Mouse (Mus musculus) kidney, embryonic 15.5 days (tissue): ENCODE data around the gene Dbh. TPM values are rescaled to one million over a fixed set of nuclear protein-coding genes. Genes with fewer than 3 reads are reported as not detected.

Source experiments
- ATAC-seq: fragments of 200-750 bp; cut with Nextera tagmentation; replicated peaks from 2 replicates; pipeline ENCODE4 v1.8.0; 2017; ENCODE audit warnings: moderate TSS enrichment; ENCODE audit not compliant: low FRiP score
- H3K27ac ChIP-seq: fragments of 300-500 bp; sonication (generic); 2 replicates; pipeline ENCODE4 v1.5.1; 2015; ENCODE audit warnings: mild to moderate bottlenecking, inconsistent platforms
- H3K27me3 ChIP-seq: fragments of 300-500 bp; sonication (generic); 2 replicates; pipeline ENCODE4 v1.6.1; 2015; ENCODE audit warnings: inconsistent platforms
- H3K36me3 ChIP-seq: fragments of 300-500 bp; sonication (generic); 2 replicates; pipeline ENCODE4 v1.6.1; 2015; ENCODE audit warnings: inconsistent platforms
- H3K4me1 ChIP-seq: fragments of 300-500 bp; sonication (generic); 2 replicates; pipeline ENCODE4 v1.6.1; 2015; ENCODE audit warnings: inconsistent platforms
- H3K4me2 ChIP-seq: fragments of 300-500 bp; sonication (generic); 2 replicates; pipeline ENCODE4 v1.6.1; 2015; ENCODE audit warnings: moderate library complexity, mild to moderate bottlenecking, inconsistent platforms
- H3K4me3 ChIP-seq: fragments of 300-500 bp; sonication (generic); replicated peaks from 2 replicates; pipeline ENCODE4 v1.5.1; 2015; ENCODE audit warnings: mild to moderate bottlenecking, inconsistent platforms
- H3K9ac ChIP-seq: fragments of 300-500 bp; sonication (generic); 2 replicates; pipeline ENCODE4 v1.6.1; 2015; ENCODE audit warnings: mild to moderate bottlenecking, inconsistent platforms
- H3K9me3 ChIP-seq: fragments of 300-500 bp; sonication (generic); replicated peaks from 2 replicates; pipeline ENCODE4 v1.6.1; 2016; ENCODE audit warnings: inconsistent platforms
- WGBS: fragments of 180-500 bp; shearing (Covaris S2); methylation state at CpG from one replicate; pipeline ENCODE4 v1.1.7; 2015; ENCODE audit warnings: mixed read lengths; 5-methylcytosine and 5-hydroxymethylcytosine counted together
- polyA plus RNA-seq: library from polyadenylated mRNA; unstranded; fragments of >200 nt; fragmentation: Nextera tagmentation; extraction: Ambion mirVana; gene quantifications from 2 replicates; pipeline ENCODE4 v1.2.1, GENCODE M21; 2015

Dbh gene
- polyA plus RNA-seq, 1 experiment from 2014 or later = 19.1 TPM

GRCm38 (mm10) chr2:27166999-27167398 is 2.0 kb downstream of the Dbh start:
- Histone ChIP-seq H3K27me3 (no peaks in the 10 kb centered on the region), H3K36me3 (no peaks in the 10 kb centered on the region), H3K9me3 (no peaks in the 10 kb centered on the region), H3K4me1 (no peaks in the 10 kb centered on the region), H3K27ac (no peak overlapping the region), H3K9ac (no peak overlapping the region), H3K4me2 (no peak overlapping the region), H3K4me3 (no peak overlapping the region)
- no peak for ATAC-seq
- WGBS = 30% methylated on average over 2 of the region's 2 CpGs

GRCm38 (mm10) chr2:27174242-27174641 is 9.2 kb downstream of the Dbh start:
- H3K27ac ChIP-seq = no peak overlapping the region
- H3K4me3 ChIP-seq = no peak overlapping the region
- H3K4me1 ChIP-seq = peaks cover 3% of the 10 kb centered on the region; the same call in 1 of the 2 replicates
- ATAC-seq = no peak
- no peaks in the 10 kb centered on the region for H3K9me3 ChIP-seq
- no peak overlapping the region for H3K4me2 ChIP-seq
- no peaks in the 10 kb centered on the region for H3K36me3 ChIP-seq
- no peak overlapping the region for H3K9ac ChIP-seq
- WGBS = 80% methylated on average over 2 of the region's 2 CpGs
- no peaks in the 10 kb centered on the region for H3K27me3 ChIP-seq

DNA sequence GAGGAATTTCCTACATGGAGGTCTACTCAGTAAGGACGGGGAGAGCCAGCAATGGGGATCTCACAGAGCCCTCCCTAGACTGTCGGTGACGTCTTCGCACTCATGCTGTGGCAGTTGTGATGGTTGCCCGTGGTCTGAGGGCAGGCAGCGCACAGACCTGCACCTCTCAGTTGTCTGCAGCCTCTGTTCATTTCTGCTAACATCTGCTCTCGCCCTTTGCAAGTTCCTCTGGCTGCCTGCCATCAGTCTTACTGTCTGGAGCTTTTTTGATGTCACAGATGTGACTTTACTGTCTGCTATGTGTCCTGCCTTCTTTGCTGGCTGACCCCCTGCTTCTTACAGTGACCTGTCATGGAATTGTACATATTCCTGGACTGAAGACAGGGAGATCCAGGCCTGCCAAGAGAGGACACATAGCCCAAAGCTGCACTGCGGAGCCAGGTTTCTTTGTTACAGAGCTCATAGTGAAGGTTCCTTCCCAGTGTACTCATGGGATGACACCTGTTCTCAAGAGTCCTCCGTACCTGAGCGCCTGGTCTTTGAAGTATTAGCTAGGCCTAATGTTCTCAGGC is 10.7 kb downstream of the Dbh start:
- Histone ChIP-seq H3K4me3 (no peak overlapping the region), H3K27ac (no peak overlapping the region), H3K27me3 (no peaks in the 10 kb centered on the region), H3K36me3 (no peaks in the 10 kb centered on the region), H3K9ac (no peak overlapping the region), H3K4me1 (peaks cover 3% of the 10 kb centered on the region; the same call in 1 of the 2 replicates), H3K9me3 (no peaks in the 10 kb centered on the region), H3K4me2 (no peak overlapping the region)
- ATAC-seq = no peak
- 76% methylated on average over 10 of the region's 10 CpGs for WGBS

GRCm38 (mm10) chr2:27179101-27179500 is 14.1 kb downstream of the Dbh start:
- Histone ChIP-seq H3K9ac (no peak overlapping the region), H3K9me3 (no peaks in the 10 kb centered on the region), H3K4me3 (no peak overlapping the region), H3K27ac (no peak overlapping the region), H3K36me3 (no peaks in the 10 kb centered on the region), H3K27me3 (no peaks in the 10 kb centered on the region), H3K4me1 (peaks cover 18% of the 10 kb centered on the region; the same call in 1 of the 2 replicates), H3K4me2 (no peak overlapping the region)
- 78% methylated on average over 8 of the region's 8 CpGs for WGBS
- ATAC-seq = no peak

DNA sequence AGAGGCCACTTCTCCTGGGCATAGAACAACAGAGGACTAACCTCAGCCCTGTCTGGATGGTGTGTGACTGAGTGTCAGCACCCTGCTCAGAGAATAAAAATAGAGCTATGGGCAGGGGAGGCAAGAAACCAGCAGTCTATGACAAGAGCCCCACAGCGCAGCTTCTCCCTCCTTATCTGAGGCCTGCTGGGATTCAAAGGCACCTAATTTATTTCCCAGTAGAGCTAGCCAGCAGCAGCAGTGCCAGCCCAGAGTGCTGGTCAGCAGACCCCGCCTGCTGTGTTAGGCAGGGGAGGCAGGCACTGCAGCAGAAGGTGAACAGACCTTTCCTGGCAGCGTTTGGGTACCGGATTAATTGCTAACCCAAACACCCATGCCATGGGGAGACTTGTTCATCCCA is 16.9 kb downstream of the Dbh start:
- 63% methylated on average over 4 of the region's 4 CpGs for WGBS
- H3K36me3 ChIP-seq = no peaks in the 10 kb centered on the region
- no peaks in the 10 kb centered on the region for H3K27me3 ChIP-seq
- H3K27ac ChIP-seq = no peak overlapping the region
- H3K4me2 ChIP-seq = no peak overlapping the region
- H3K4me1 ChIP-seq = peaks cover 16% of the 10 kb centered on the region; the same call in 1 of the 2 replicates
- H3K9me3 ChIP-seq = no peaks in the 10 kb centered on the region
- no peak overlapping the region for H3K4me3 ChIP-seq
- no peak for ATAC-seq
- no peak overlapping the region for H3K9ac ChIP-seq

GRCm38 (mm10) chr2:27183734-27184133 is 18.7 kb downstream of the Dbh start:
- H3K4me3 ChIP-seq = no peak overlapping the region
- no peaks in the 10 kb centered on the region for H3K36me3 ChIP-seq
- ATAC-seq = no peak; the same call in 1 of the 2 replicates
- H3K27ac ChIP-seq = no peak overlapping the region
- H3K9ac ChIP-seq = no peak overlapping the region
- no peaks in the 10 kb centered on the region for H3K9me3 ChIP-seq
- 27% methylated on average over 12 of the region's 12 CpGs for WGBS
- H3K27me3 ChIP-seq = no peaks in the 10 kb centered on the region
- no peak overlapping the region for H3K4me2 ChIP-seq
- peaks cover 16% of the 10 kb centered on the region; the same call in 1 of the 2 replicates for H3K4me1 ChIP-seq

GRCm38 (mm10) chr2:27187531-27187930 is 22.5 kb downstream of the Dbh start:
- Histone ChIP-seq H3K27me3 (no peaks in the 10 kb centered on the region), H3K4me2 (no peak overlapping the region), H3K27ac (no peak overlapping the region), H3K9ac (no peak overlapping the region), H3K9me3 (no peaks in the 10 kb centered on the region), H3K36me3 (peaks cover 8% of the 10 kb centered on the region; the same call in 1 of the 2 replicates), H3K4me3 (no peak overlapping the region), H3K4me1 (peaks cover 16% of the 10 kb centered on the region; the same call in 1 of the 2 replicates)
- WGBS = 74% methylated on average over 6 of the region's 6 CpGs
- no peak for ATAC-seq

GRCm38 (mm10) chr2:27189994-27190393 is 25.0 kb downstream of the Dbh start:
- ATAC-seq = no peak
- WGBS = 41% methylated on average over 4 of the region's 4 CpGs
- Histone ChIP-seq H3K9me3 (no peaks in the 10 kb centered on the region), H3K27me3 (no peaks in the 10 kb centered on the region), H3K27ac (no peak overlapping the region), H3K36me3 (peaks cover 17% of the 10 kb centered on the region), H3K4me3 (no peak overlapping the region), H3K4me2 (no peak overlapping the region), H3K9ac (no peak overlapping the region), H3K4me1 (no peaks in the 10 kb centered on the region)

DNA sequence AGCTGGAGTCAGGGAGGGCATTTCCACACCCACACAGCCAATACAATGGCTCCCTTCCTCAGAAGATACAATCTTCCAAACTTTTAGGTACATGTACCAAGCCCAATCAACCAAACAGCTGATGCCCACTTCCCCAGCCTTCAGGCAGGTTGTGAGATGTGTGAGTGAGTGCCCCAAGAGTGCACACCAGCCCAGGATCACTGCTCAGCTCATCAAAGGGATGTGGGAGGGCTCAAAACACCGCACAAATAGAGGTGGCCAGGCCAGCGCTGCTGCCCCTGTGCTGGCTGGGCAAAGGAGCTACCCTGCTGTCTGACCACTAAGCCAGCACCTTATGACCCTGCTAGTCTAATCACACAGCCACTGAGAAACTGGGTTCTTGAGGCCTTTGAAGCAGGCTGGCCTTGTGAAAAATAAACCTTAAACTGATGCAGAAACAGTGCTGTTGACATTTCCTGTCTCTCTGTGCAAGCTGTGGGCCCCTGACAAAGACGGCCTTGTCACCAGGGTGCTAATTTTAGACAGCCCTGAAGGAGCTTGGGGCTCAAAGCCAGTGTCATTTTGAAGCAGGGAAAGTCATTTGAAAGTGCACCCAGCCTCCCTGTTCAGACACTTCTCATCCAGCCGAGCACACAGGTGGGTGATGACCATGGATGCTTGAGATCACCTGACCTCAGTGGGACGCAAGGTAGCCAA is 33.7 kb downstream of the Dbh start:
- Histone ChIP-seq H3K27me3 (no peaks in the 10 kb centered on the region), H3K4me1 (peaks cover 5% of the 10 kb centered on the region; the same call in 1 of the 2 replicates), H3K4me2 (no peak overlapping the region), H3K4me3 (no peak overlapping the region), H3K27ac (no peak overlapping the region), H3K9me3 (no peaks in the 10 kb centered on the region), H3K9ac (no peak overlapping the region), H3K36me3 (peaks cover 24% of the 10 kb centered on the region)
- no peak for ATAC-seq
- 32% methylated on average over 5 of the region's 5 CpGs for WGBS

DNA sequence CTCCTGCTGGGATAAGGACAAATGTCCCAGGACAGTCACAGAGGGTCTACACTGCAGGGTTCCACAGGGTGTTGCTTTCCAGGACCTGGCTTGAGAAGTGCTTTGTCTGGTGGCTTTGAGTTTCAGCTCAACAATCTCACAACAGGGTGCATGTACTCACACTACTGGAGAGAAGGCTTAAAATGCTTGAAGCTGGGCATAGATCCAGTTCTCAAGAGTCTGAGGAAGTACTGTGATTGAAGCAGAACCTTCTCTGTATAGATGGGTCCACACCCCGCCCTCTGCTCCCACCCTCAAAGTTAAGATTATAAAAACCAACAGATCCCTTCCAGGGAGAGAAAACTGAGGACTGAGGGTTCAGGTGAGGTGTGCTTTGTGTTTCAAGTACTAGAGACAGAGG is 35.6 kb downstream of the Dbh start:
- H3K9me3 ChIP-seq = no peaks in the 10 kb centered on the region

DNA sequence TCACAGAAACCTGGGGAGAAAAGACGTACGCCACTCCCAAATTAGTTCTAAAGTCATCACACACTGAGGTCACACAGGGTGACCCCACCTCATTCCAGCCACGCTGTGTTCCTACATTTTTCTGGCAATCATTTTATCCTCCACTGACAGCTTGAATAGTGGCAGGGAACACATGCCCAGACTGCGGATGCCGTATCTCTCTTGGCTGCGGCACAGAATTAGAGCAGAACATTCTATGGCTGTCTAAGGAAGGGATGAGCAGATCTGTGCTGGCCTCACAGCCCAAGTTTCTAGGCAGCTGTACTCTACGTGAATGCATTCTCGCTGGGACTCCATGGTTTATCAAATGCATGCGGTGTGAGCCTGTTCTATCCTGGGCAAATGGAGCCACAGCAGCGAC is 40.6 kb downstream of the Dbh start:
- Histone ChIP-seq H3K4me1 (peaks cover 13% of the 10 kb centered on the region), H3K4me2 (no peak overlapping the region), H3K27me3 (no peaks in the 10 kb centered on the region), H3K9me3 (no peaks in the 10 kb centered on the region), H3K36me3 (no peaks in the 10 kb centered on the region), H3K9ac (no peak overlapping the region), H3K4me3 (no peak overlapping the region), H3K27ac (no peak overlapping the region)
- WGBS = 75% methylated on average over 10 of the region's 10 CpGs
- ATAC-seq = no peak

More for the DNA sequence above, 35.6 kb downstream of the Dbh start:
- Histone ChIP-seq H3K4me3 (no peak overlapping the region), H3K9ac (no peak overlapping the region), H3K27ac (no peak overlapping the region), H3K27me3 (no peaks in the 10 kb centered on the region), H3K36me3 (peaks cover 9% of the 10 kb centered on the region; the same call in 1 of the 2 replicates), H3K4me2 (no peak overlapping the region), H3K4me1 (peaks cover 5% of the 10 kb centered on the region; the same call in 1 of the 2 replicates)
- WGBS = 89% methylated on average over 1 of the region's 1 CpGs
- ATAC-seq = no peak

- Histone ChIP-seq H3K9me3 (no peaks in the 10 kb centered on the region), H3K9ac (no peak overlapping the region), H3K27me3 (no peaks in the 10 kb centered on the region), H3K4me1 (peaks cover 13% of the 10 kb centered on the region), H3K4me2 (no peak overlapping the region), H3K27ac (no peak overlapping the region), H3K4me3 (no peak overlapping the region), H3K36me3 (no peaks in the 10 kb centered on the region)
- 80% methylated on average over 15 of the region's 15 CpGs for WGBS
- ATAC-seq = no peak
These were observed 41.2 kb downstream of the Dbh start for GRCm38 (mm10) chr2:27206128-27206797.
